Mouse (Mus musculus) adrenal gland, adult (tissue): Measurements from ENCODE around the gene Ripply3.

Experiments
- DNase-seq, 2 experiments: peaks; one replicate each; pipeline ENCODE4 v3.0.0; 2022 to 2023; ENCODE audit warnings: low spot score in 1 of 2; ENCODE audit not compliant: inconsistent age in 2 of 2

Ripply3 gene

GRCm38 (mm10) chr16:94327781-94328711 lies at the start of gene Ripply3:
Gene Ripply3 (plus strand): TSS chr16:94328420.
- DNase-seq: peak; percentile 73 to 88

DNA sequence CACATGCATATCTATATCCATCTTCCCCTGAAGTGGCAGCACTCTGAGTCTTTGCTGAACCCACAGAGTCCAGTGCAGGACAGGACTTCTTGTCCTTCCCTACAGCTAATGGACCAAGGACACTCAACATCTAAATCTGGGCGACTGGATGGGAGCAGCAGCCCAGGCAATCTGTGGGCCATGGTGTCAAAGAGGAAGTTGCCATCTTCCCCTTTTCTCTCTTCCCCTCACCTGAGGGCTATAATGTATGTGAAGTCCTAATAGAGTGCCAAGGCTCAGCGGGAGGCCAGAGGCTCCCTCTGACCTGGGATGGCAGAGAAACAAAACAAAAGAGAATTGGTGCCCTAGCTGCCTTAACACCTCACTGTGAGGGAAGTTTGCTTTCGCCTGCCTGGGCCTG lies 44.2 kb upstream of the Ripply3 start:
- no peak for DNase-seq

GRCm38 (mm10) chr16:94287826-94288225 lies 40.4 kb upstream of the Ripply3 start:
- DNase-seq: no peak

- DNase-seq: peak; percentile 28 to 75
These were observed 38.8 kb upstream of the Ripply3 start for GRCm38 (mm10) chr16:94289138-94290072.

DNA sequence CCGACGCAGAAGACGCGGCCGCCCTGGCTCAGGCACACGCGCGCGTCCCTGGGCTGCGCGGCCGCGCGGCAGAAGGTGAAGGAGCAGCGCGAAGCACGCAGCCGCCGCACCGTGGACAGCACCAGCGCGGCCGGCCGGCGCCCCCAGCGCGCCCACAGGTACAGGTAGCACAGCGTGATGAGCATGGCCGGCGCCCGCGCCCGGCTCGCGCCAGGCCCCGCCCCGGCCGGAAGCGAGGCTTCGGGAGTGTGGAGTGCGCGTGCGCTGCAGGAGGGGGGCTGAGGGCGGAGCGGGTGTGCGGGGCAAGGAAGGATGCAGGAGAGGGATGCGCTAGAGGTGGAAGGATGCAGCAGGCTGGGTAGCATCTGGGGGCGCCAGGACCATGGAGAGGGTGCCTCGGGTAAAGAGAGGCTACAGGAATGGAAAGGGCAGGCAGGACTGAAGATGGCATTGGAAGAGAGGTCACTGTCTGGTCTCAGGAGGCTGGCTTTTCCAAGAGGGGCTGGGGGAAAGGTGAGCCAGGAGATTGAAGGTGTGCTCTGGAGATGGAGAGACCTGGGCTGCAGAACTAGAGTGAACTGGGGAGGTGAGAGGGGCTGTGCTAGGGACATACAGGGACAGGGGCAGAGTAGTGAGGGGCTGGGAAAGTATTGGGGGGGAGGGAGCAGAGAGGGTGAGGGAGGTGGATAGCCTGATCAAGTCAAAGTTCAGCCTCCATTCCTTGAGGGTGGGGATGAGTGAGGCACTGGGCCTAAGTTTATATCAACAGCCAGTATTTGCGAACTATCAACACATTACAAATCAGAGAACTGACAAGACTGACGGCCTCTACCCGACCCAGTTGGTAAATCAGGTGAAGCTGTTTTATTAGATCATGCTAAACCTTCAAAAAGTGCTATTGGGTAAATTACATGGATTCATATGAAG lies 37.9 kb upstream of the Ripply3 start:
- DNase-seq: peak; percentile 87 to 92

- DNase-seq: peak in 1 of 2 experiments; percentile 17
These were observed 37.1 kb upstream of the Ripply3 start for GRCm38 (mm10) chr16:94291141-94291540.

DNA sequence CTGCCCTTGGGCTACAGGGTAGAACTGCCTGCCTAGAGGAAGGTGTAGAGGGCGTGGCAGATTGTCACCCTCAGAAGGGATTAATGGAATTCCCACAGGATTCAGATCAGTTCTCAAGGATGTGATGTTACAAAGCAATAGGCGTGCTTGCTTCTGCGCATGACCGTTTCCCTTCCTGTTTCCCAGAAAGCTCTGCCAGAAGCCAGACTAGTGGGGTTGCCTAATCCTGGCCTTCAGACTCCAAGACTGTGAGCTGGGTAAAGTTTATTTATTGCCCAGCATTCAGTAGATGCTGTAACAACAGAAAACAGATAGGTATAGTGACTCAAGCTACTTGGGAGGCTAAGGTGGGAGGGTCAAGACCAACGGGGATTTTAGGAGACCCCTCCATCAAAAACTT lies 30.1 kb upstream of the Ripply3 start:
- peak in 1 of 2 experiments; percentile 54 for DNase-seq

DNA sequence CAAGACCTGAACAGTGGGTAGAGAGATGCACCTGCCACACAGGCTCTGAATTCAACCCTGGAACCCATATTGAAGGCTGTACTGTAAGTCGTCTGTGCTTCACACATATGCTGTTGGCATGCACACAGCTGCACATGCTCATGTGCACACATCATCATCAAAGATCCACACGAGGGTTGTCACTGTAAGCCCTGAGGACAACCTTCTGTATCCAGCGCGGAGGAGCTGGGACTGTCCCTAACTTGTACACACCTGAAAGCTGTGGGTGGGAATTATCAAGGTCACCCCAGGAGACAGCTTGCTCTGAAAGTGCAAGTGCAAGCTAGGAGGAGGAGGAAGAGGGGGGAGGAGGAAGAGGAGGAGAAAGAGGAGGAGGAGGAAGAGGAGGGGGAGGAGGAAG lies 29.0 kb upstream of the Ripply3 start:
- no peak for DNase-seq

- DNase-seq: no peak
These were observed 27.0 kb upstream of the Ripply3 start for GRCm38 (mm10) chr16:94301194-94301593.

DNA sequence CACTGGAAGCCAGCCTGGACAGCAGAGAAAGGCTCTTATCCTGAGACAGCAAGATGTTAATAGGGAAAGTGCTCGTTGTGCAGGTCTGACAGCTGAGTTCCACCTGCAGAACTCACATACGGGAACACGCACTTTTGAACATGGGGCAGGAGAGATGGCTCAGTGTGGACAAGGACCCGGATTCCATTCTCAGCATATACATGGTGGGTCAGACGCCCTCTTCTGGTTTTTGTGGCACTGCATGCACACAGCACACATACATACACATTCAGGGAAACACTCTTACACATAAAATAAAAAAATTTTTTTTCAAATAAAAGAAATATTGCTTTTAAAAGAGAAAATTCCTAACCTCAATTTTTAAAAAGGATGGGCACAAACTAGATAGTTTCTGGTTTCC lies 26.5 kb upstream of the Ripply3 start:
- no peak for DNase-seq

GRCm38 (mm10) chr16:94302274-94303202 lies 25.7 kb upstream of the Ripply3 start:
- peak; percentile 50 to 82 for DNase-seq

- no peak for DNase-seq
These were observed 25.1 kb upstream of the Ripply3 start for GRCm38 (mm10) chr16:94303203-94303535.

DNA sequence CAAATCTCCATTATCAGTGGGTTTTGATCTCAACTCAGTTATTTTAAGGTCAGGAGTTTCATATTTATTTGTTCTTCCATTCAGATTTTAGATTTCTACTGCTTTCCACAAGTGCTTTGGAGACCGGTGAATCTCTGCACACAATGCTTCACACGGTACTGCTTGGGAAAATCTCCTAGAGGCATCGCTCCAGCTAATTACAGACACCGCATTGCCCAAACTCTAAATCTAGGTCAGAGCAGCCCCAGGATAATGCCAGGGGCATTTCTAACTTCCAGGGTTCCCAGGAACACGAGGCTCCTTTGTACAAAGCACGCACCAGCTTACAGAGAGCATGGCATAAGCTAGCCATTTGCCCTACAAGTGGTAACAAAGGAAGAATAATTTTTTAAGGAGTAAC lies 20.7 kb upstream of the Ripply3 start:
- peak in 1 of 2 experiments; percentile 77 for DNase-seq

DNA sequence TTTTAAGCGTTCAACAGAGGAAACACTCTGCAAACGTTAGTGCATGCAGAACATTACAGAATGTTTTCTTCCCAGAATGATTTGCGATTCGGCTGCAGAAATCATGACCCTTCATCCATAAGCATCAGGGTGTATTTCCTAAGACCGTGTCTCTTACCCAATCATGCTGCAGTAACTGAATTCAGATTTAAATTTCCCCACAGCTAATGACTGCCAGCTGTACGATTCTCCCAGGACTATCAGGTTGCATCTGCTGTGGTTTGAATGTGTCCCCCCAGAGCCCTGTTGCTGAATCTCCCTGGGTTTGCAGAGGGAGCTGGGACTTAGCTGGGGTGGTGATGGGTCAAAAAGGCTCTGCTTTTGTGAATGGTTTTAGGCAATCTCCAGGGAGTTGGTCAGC lies 20.3 kb upstream of the Ripply3 start:
- DNase-seq: no peak

- DNase-seq: no peak
These were observed 19.2 kb upstream of the Ripply3 start for GRCm38 (mm10) chr16:94309025-94309424.

GRCm38 (mm10) chr16:94311416-94311815 lies 16.8 kb upstream of the Ripply3 start:
- peak in 1 of 2 experiments; percentile 34 for DNase-seq

GRCm38 (mm10) chr16:94311931-94312330 lies 16.3 kb upstream of the Ripply3 start:
- peak in 1 of 2 experiments; percentile 29 for DNase-seq

DNA sequence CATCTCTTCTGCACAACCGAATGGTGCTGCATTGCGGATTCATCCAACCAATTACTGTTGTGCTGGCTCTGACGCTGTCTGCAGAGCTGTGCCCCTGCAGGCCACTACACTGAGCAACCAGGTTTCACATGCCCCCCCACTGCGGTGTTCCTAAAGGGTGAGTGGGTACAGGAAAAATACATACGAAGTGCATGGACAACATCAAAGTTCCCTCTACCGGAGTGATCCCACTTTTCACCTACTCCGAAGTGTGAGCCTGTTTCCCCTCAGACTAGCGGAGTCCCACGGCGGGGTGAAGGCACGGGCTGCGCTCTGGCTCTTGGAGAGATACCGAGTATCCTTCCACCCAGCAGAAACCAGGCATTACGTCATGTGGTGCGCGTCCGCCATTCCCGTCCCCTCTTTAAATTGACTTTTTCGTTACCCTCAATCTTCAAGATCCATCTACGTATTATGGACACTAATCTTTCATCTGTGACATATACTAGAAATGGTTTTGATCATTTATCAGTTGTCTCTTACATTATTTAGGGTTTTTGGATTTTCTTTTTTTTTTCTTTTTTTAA lies 15.5 kb upstream of the Ripply3 start:
- peak; percentile 87 to 94 for DNase-seq
